ENCODE assay signal across 8 mouse cellular contexts in genomic region chr12:11437907-11438447, GRCm38 (mm10). TPM values are rescaled to one million over a fixed set of nuclear protein-coding genes. Genes with fewer than 3 reads are reported as not detected.
DNase-seq lines count a peak whose midpoint lies in the region; ATAC-seq lines count a peak whose summit lies in the region.

No protein-coding gene starts in this region.

- H3K4me1 ChIP-seq in heart, embryonic 12.5 days (replicated peaks): peaks cover 6% of the 10 kb centered on the region; the same call in 1 of the 2 replicates
- no peaks in the 10 kb centered on the region for H3K4me1 ChIP-seq in hindbrain, embryonic 11.5 days (replicated peaks; ENCODE audit: control insufficient read depth, insufficient read depth, low read length)
- H3K4me1 ChIP-seq in midbrain, embryonic 15.5 days: peaks cover 8% of the 10 kb centered on the region

- intact Hi-C loops in heart, postnatal 36 days (cut with DNase I): loop anchor here (5.0 kb wide), 1 partner anchor 86 kb away; no protein-coding TSS in a partner anchor

- DNase-seq in heart, postnatal 36 days: no peak
- peak; percentile 51 for DNase-seq in testis, postnatal 10 days (ENCODE audit: low spot score)
- no peak for DNase-seq in testis, postnatal 14 days (ENCODE audit: low spot score)
- DNase-seq in hindbrain, embryonic 11.5 days (ENCODE audit: low spot score): peak; percentile 28
- no peak for DNase-seq in thymus, postnatal 4 days

- ATAC-seq in heart, embryonic 12.5 days (ENCODE audit: insufficient number of reproducible peaks, low FRiP score): peak; percentile 42; the same call in 1 of the 2 replicates
- ATAC-seq in hindbrain, embryonic 11.5 days (ENCODE audit: low FRiP score): peak; percentile 23
- peak; percentile 9 for ATAC-seq in midbrain, embryonic 15.5 days (replicated peaks)
- no peak for ATAC-seq in CD4-positive, CD25-positive, alpha-beta regulatory T cell, adult 4 months

- H3K27ac ChIP-seq in heart, embryonic 12.5 days (ENCODE audit: poor library complexity, severe bottlenecking): no peak overlapping the region
- H3K27ac ChIP-seq in hindbrain, embryonic 11.5 days (ENCODE audit: low read depth, low read length): no peak overlapping the region
- H3K27ac ChIP-seq in midbrain, embryonic 15.5 days: no peak overlapping the region

- WGBS in heart, embryonic 12.5 days: 23% methylated on average over 23 of the region's 23 CpGs
- 27% methylated on average over 23 of the region's 23 CpGs for WGBS in hindbrain, embryonic 11.5 days
- 20% methylated on average over 23 of the region's 23 CpGs for whole genome bisulfite sequencing in midbrain, embryonic 15.5 days

- H3K36me3 ChIP-seq in heart, embryonic 12.5 days: no peaks in the 10 kb centered on the region
- H3K36me3 ChIP-seq in hindbrain, embryonic 11.5 days (ENCODE audit: control insufficient read depth, insufficient read depth, low read length): no peaks in the 10 kb centered on the region
- H3K36me3 ChIP-seq in midbrain, embryonic 15.5 days (replicated peaks): no peaks in the 10 kb centered on the region

- no peak overlapping the region for H3K9ac ChIP-seq in heart, embryonic 12.5 days
- no peak overlapping the region for H3K9ac ChIP-seq in hindbrain, embryonic 11.5 days (ENCODE audit: low read depth, low read length)
- H3K9ac ChIP-seq in midbrain, embryonic 15.5 days: no peak overlapping the region

- peak overlapping the region; percentile 52 for H3K4me3 ChIP-seq in heart, embryonic 12.5 days
- H3K4me3 ChIP-seq in hindbrain, embryonic 11.5 days (ENCODE audit: low read depth, low read length): peak overlapping the region; percentile 17
- peak overlapping the region; percentile 4; the same call in 1 of the 2 replicates for H3K4me3 ChIP-seq in midbrain, embryonic 15.5 days

- peak overlapping the region; percentile 85 for H3K4me2 ChIP-seq in heart, embryonic 12.5 days
- peak overlapping the region; percentile 39 for H3K4me2 ChIP-seq in hindbrain, embryonic 11.5 days (replicated peaks; ENCODE audit: low read depth, low read length)
- peak overlapping the region; percentile 78 for H3K4me2 ChIP-seq in midbrain, embryonic 15.5 days

- H3K27me3 ChIP-seq in heart, embryonic 12.5 days (replicated peaks): peaks cover 34% of the 10 kb centered on the region
- H3K27me3 ChIP-seq in hindbrain, embryonic 11.5 days (ENCODE audit: control insufficient read depth, insufficient read depth, low read length): peaks cover 8% of the 10 kb centered on the region
- H3K27me3 ChIP-seq in midbrain, embryonic 15.5 days (replicated peaks): no peaks in the 10 kb centered on the region; the same call in 1 of the 2 replicates

- peaks cover 2% of the 10 kb centered on the region for H3K9me3 ChIP-seq in heart, embryonic 12.5 days (replicated peaks)
- no peaks in the 10 kb centered on the region for H3K9me3 ChIP-seq in hindbrain, embryonic 11.5 days (ENCODE audit: control insufficient read depth, low read length)
- peaks cover 3% of the 10 kb centered on the region; the same call in 1 of the 2 replicates for H3K9me3 ChIP-seq in midbrain, embryonic 15.5 days

RNA-seq across cellular contexts. Expression of gene Vsnl1, which starts 1.6 kb away (rescaled TPM):
- 9.9 and 12.0 TPM in 2 replicates for polyA plus RNA-seq in heart, embryonic 12.5 days (2016; fragmentation: Nextera tagmentation; extraction: Ambion mirVana)
- under 1 TPM; 0.33 to 0.43 TPM for total RNA-seq in heart, postnatal 36 days (2021)
- polyA plus RNA-seq in hindbrain, embryonic 11.5 days (2014; fragmentation: Nextera tagmentation; extraction: Ambion mirVana): 1.9 and 2.9 TPM in 2 replicates
- polyA plus RNA-seq in midbrain, embryonic 15.5 days (2015; fragmentation: Nextera tagmentation; extraction: Ambion mirVana): 64.5 and 70.1 TPM in 2 replicates
- not detected for polyA plus RNA-seq in CD4-positive, CD25-positive, alpha-beta regulatory T cell, adult 4 months (2017; shearing (Covaris generic))

RNA-seq across cellular contexts. Expression of gene Rad51ap2, which starts 17.9 kb away (rescaled TPM):
- polyA plus RNA-seq in heart, embryonic 12.5 days (2016; fragmentation: Nextera tagmentation; extraction: Ambion mirVana): 0.32 and 0.53 TPM in 2 replicates
- total RNA-seq in heart, postnatal 36 days (2021): not detected
- polyA plus RNA-seq in hindbrain, embryonic 11.5 days (2014; fragmentation: Nextera tagmentation; extraction: Ambion mirVana): 0.22 and 0.77 TPM in 2 replicates
- 0.36 and 0.41 TPM in 2 replicates for polyA plus RNA-seq in midbrain, embryonic 15.5 days (2015; fragmentation: Nextera tagmentation; extraction: Ambion mirVana)
- polyA plus RNA-seq in CD4-positive, CD25-positive, alpha-beta regulatory T cell, adult 4 months (2017; shearing (Covaris generic)): not detected

Comparison
In these comparisons a context has a peak if more than half of its experiments do, and no peak if none do; other contexts are left out.
1. DNase-seq: peak in testis, postnatal 10 days (single experiment) and hindbrain, embryonic 11.5 days (single experiment); none in heart, postnatal 36 days (0 of 2), testis, postnatal 14 days (single experiment) and thymus, postnatal 4 days (single experiment).
2. Peak in every context shown above with its lines, with median percentiles within 50 percentile points of each other: H3K4me2 ChIP-seq and H3K4me3 ChIP-seq.